Mouse (Mus musculus) urinary bladder, adult 18-20 months (tissue): Measurements from ENCODE around the gene Sept12.

Experiments used
- DNase-seq, 2 experiments: peaks; one replicate each; pipeline ENCODE4 v3.0.0; 2022; ENCODE audit warnings: low spot score in 2 of 2, mixed read lengths in 2 of 2

The Sept12 gene

DNA sequence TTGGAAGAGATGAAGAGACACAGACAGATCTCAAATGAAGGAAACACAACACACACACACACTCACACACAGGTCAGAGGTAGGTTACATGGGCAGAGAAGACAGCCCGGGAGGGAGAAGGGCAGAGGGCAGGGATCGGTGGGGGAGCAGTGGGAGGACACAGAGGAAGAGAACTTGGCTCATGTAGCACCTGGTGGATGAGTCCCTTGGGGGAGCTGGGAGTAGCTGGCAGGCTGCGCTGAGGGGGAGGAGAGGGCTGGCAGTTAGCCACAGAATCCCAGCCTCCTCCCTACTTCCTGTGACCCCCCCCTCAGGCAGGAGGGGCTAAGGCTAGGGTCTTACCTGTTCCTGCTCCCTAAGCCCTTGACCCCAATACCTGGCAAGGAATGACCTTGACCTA is at the start of gene Sept12:
TSS of gene Sept12 (minus strand) at position 300 of the 400 bp plus-strand sequence.
- no peak for DNase-seq

GRCm38 (mm10) chr16:5045322-5045721 is 47.7 kb upstream of the Sept12 start:
- no peak for DNase-seq

DNA sequence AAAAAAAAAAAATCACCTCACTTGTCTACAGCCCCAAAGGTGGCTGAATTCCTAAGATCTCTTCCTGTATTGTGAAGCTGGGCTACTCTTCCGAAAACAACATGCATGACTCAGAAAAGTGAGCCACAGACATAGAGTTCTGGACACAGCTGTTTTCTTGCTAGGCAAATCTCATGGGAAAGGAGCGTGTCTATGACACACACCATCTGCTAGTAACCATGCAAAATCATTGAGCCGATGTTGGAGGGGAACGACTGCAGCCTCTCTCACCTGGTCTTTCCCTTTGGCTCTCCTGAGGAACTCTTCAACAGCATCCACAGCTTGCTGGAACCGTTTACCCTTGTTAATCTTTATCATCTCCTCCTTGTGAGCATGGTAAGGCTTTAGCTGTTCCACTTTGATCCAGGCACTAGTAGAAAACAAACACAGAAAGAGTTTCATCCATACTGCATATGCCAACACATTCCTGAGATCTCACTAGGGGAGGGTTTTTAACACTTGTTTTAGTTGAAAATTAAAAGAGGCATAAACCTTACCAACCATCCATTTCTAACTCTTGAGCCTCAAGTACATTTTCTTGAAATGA is 39.1 kb upstream of the Sept12 start:
- DNase-seq, result peak in 1 of 2 experiments; percentile 9

DNA sequence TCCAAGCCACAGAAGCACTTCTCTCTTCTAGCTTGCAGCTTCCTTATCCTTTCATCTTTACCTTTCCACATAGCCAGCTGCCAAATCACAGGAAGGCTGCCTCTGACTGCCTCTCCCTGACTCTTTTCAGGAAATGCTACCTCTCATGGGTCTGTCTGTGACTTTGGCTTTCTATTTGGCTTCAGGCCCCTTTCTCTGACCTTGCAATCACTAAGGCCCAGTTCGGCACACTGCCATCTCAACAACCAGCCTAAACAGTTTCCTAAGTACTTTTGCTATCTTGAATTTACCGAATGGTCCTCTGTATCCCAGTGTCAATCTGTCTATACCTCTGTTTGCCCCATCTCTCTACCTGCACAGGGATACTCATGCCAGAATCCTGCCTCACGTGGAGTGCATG is 37.9 kb upstream of the Sept12 start:
- DNase-seq, result no peak

GRCm38 (mm10) chr16:5029847-5030246 is 32.2 kb upstream of the Sept12 start:
- DNase-seq, result no peak

GRCm38 (mm10) chr16:5024021-5024420 is 26.4 kb upstream of the Sept12 start:
- DNase-seq, result no peak

- DNase-seq, result no peak
Measured at GRCm38 (mm10) chr16:5014578-5014977, 16.9 kb upstream of the Sept12 start.

GRCm38 (mm10) chr16:5013054-5013838 is 15.6 kb upstream of the Sept12 start, which contains the start of gene Rogdi:
Gene Rogdi (minus strand): TSS chr16:5013553.
- DNase-seq, result peak; percentile 91 to 97

- peak in 1 of 2 experiments; percentile 22 for DNase-seq
Measured at GRCm38 (mm10) chr16:5012036-5013005, 14.7 kb upstream of the Sept12 start.

- DNase-seq, result no peak
Measured at GRCm38 (mm10) chr16:5011285-5011684, 13.6 kb upstream of the Sept12 start.

GRCm38 (mm10) chr16:5010371-5010935 is 12.8 kb upstream of the Sept12 start:
- no peak for DNase-seq

- no peak for DNase-seq
Measured at GRCm38 (mm10) chr16:5008076-5008475, 10.4 kb upstream of the Sept12 start.

DNA sequence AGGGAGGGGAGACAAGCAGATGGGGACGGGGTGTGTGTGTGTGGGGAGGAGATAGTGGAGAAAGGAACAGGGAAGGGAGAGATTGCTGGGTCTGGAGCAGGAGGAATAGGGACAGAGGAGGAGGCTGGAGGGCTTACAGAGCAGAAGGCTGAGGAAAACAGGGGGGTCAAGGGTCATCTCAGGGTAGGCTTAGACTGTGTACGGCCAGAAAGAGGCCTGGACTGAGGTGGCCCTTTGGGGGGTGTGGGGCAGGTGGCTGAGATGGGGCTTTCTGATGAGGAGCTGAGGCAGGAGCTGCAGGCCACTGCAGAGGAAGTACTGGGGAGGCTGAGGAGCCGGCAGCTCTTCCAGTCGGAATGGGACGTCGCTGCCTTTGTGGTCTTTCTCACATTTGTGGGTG is 9.8 kb upstream of the Sept12 start:
- peak in 1 of 2 experiments; percentile 14 for DNase-seq

DNA sequence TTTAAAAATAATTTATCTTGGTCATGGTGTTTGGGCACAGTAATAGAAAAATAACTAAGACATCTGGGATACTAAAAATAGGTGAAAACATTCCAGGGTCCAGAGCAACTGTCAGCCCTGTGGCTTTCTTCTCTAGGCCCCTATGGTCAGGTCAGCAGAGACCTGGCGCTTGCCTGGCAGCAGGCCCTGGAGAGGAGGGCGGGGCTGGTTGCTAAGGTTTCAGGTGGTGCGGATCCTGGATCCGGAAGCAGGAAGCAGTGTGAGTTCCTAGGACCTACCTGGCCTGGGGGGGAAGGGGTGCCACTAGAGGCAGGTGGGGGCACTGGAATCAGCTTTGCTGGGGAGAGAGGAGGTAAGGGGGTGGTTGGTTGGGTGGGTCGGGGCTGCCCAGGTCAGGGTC is 9.4 kb upstream of the Sept12 start, which contains the start of gene Smim22:
TSS of gene Smim22 (plus strand) at position 222 of the 400 bp plus-strand sequence.
- DNase-seq, result peak; percentile 48 to 59

DNA sequence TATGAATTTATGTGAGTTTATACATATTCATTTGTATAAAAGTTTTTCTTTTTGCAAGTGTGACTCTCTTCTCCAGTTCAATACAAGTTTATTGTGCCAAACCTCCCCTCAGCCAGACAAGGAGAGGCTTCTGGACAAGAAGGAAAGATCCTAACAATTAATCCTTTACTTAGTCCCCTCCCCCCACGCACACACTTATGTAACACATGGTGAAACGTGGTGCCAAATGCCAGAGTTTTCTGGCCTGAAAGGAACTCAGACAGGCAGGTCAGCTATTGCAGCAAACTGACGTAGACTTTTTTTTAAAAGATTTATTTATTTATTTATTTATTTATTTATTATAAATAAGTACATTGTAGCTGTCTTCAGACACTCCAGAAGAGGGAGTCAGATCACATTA is 3.0 kb upstream of the Sept12 start:
- no peak for DNase-seq

DNA sequence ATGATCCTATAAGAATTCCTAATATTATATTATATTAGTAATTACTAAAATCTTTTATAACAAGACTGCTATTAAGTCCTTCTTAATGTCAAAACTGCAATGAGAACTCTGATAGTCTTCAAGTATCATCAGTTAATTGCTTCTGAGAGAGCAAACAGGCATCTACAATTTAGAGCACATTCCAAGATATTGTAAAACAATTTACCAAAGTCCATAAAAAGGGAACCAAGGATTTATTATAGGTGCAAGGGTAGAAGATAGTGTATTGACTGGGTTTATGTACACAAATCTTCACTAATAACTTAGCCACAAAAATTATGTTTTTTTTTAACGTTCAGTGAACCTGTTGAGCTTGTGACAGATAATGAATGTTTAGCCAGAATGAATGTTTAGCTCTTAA is 1.3 kb upstream of the Sept12 start:
- no peak for DNase-seq

DNA sequence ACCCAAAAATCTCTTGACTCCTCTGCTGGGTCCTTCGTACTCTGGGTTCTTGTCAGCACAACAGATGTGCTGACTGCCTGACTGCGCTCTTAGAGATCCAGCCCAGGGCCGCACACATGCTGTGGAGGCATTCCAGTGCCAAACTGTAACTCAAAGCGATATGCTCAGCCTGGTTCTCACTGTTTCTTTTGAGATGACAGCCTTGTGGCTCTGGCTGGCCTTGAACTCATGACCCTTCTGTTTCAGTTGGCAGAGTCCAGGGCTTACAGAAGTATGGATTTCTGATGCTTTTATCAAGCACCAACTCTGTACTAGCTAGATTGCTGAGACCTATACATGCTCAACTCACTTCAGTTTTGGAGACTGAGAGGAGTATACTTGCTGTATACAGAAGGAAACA is 4.4 kb downstream of the Sept12 start:
- DNase-seq, result no peak

- no peak for DNase-seq
Measured at GRCm38 (mm10) chr16:4984717-4985116, 12.9 kb downstream of the Sept12 start.

- peak in 1 of 2 experiments; percentile 12 for DNase-seq
Measured at GRCm38 (mm10) chr16:4979755-4980380, 17.8 kb downstream of the Sept12 start.

GRCm38 (mm10) chr16:4978275-4979051 is 19.2 kb downstream of the Sept12 start:
- DNase-seq, result no peak
